Mouse (Mus musculus) retina, adult 2 months (tissue): ENCODE data around the gene Tnfsf8.

Source experiments
- DNase-seq: peaks from one replicate; pipeline ENCODE4 v3.0.0-alpha.2; 2012; ENCODE audit warnings: low read depth, low spot score

Tnfsf8 gene

GRCm38 (mm10) chr4:63842278-63842677 is 18.9 kb downstream of the Tnfsf8 start:
- DNase-seq = no peak

DNA sequence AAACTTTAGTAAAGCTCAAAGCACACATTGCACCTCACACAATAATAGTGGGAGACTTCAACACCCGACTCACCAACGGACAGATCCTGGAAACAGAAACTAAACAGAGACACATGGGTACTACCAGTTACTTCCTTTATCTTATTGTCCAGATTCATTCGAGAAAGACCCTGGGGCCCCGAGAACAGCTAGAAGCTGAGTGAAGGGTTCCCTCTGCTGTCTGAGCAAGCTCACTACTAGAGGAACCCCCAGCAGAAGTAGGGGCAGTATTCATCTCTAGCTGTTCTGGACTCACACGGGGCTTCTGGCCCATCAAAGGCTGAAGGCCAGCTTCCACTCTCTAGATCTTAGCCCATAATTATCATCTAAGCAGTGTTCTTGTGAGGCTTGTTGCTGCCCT is 20.7 kb downstream of the Tnfsf8 start:
- DNase-seq = no peak

- no peak for DNase-seq
These were observed 38.0 kb downstream of the Tnfsf8 start for GRCm38 (mm10) chr4:63823136-63823535.

DNA sequence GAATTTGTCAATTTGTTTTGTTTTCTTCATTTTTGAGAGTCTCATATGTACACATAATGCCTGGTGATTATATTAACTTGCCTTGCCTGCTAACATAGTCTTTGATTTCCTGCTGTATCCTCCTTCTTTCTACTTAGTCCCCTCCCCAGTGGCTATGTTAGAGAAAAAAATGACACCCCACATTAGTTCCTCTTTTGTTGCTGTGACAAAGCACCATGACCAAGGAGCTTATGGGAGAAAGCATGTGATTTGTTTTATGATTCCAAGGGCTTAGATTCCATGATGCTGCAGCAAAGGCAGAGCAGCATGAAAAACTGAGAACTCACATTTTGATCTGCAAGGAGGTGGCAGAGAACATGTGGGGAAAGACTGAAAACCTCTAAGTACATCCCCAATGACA is 43.6 kb downstream of the Tnfsf8 start:
- DNase-seq = no peak

- no peak for DNase-seq
These were observed 45.5 kb downstream of the Tnfsf8 start for GRCm38 (mm10) chr4:63815668-63816067.

- DNase-seq = no peak
These were observed 63.1 kb downstream of the Tnfsf8 start for GRCm38 (mm10) chr4:63798083-63798482.

- DNase-seq = no peak
These were observed 64.6 kb downstream of the Tnfsf8 start for GRCm38 (mm10) chr4:63796527-63796926.

- no peak for DNase-seq
These were observed 68.8 kb downstream of the Tnfsf8 start for GRCm38 (mm10) chr4:63792328-63792727.

GRCm38 (mm10) chr4:63785466-63785865 is 75.7 kb downstream of the Tnfsf8 start:
- no peak for DNase-seq

DNA sequence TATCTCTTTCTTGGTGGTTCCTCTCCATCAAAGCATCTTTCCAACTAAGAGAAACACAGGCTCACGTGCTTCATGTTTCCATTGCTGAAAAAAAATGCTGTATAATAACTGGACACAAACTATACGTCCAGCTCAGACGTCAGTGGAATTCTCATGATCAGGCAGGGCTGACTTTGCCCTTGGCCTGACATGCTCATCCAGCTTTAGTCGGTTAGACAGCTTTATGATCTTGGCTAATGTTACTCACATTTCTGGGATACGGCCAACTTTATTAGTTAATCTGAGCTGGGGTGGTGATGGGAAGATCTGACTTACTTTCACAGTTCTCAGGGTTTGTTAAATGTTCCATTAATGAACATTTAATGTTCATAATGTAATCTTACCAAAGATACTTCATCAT is 77.3 kb downstream of the Tnfsf8 start:
- DNase-seq = no peak

DNA sequence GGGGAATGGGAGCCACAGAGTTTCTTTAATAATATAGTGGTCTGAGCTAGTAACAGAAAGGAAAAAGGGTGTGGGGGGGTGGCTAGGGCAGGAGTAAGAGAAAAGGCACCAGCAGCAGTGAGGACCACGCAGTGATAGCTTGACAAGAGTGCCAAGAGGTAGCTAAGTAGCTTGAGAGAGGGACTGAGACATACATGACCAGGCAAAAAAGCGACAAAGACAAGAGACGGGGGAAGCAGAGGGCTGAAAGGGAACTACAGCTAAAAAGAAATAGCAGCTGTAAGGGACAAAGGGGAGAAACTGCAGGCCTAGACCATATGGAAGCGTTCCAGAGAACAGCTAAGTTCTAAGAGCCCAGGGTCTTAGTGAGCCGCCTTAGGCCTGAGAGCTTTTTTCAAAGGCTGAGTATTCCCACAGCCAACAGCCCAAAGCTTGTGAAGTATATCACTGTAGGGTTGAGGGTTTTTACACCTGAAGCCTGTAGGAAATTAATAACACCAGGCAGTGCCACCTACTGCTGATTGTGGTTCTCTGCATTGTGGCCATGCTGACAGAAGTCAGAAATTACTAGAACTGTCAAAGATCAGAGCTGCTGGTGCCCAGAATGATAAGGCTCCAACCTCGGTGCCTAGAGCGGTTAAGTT is 78.1 kb downstream of the Tnfsf8 start:
- no peak for DNase-seq
